Mouse (Mus musculus): ENCODE data around the gene Wscd1. TPM values are rescaled to one million over a fixed set of nuclear protein-coding genes. Genes with fewer than 3 reads are reported as not detected.
"Not testable (repeated sequence)": the region's sequence is repeated elsewhere in the genome, so short reads cannot be mapped to it uniquely, and the experiment has no call there.

Wscd1 gene
- polyA plus RNA-seq, 1 experiment: 66.6 TPM

- Histone ChIP-seq H3K4me3 (ENCODE audit: insufficient read depth, low read length) (no peak overlapping the region), H3K4me1 (ENCODE audit: control insufficient read depth, insufficient read depth, low read length) (peaks cover 2% of the 10 kb centered on the region; the same call in 1 of the 2 replicates), H3K27ac (ENCODE audit: insufficient read depth, low read length) (no peak overlapping the region)
- TF ChIP-seq POLR2A (IDR thresholded peaks at IDR 0.05; ENCODE audit: extremely low read depth, insufficient read depth, low read length) (no peak), CTCF (IDR thresholded peaks at IDR 0.05; ENCODE audit: extremely low read depth, insufficient read depth, low read length) (no peak)
These were observed 65.6 kb downstream of the Wscd1 start for GRCm38 (mm10) chr11:71815326-71815725.

- Histone ChIP-seq H3K4me1 (ENCODE audit: control insufficient read depth, insufficient read depth, low read length) (peaks cover 3% of the 10 kb centered on the region; the same call in 1 of the 2 replicates), H3K4me3 (ENCODE audit: insufficient read depth, low read length) (no peak overlapping the region), H3K27ac (ENCODE audit: insufficient read depth, low read length) (no peak overlapping the region)
- TF ChIP-seq POLR2A (IDR thresholded peaks at IDR 0.05; ENCODE audit: extremely low read depth, insufficient read depth, low read length) (no peak), CTCF (IDR thresholded peaks at IDR 0.05; ENCODE audit: extremely low read depth, insufficient read depth, low read length) (no peak)
These were observed 67.2 kb downstream of the Wscd1 start for GRCm38 (mm10) chr11:71816918-71817317.

GRCm38 (mm10) chr11:71817341-71817740 lies 67.6 kb downstream of the Wscd1 start:
- Histone ChIP-seq H3K4me1 (ENCODE audit: control insufficient read depth, insufficient read depth, low read length) (peaks cover 3% of the 10 kb centered on the region; the same call in 1 of the 2 replicates), H3K27ac (ENCODE audit: insufficient read depth, low read length) (no peak overlapping the region), H3K4me3 (ENCODE audit: insufficient read depth, low read length) (no peak overlapping the region)
- TF ChIP-seq CTCF (IDR thresholded peaks at IDR 0.05; ENCODE audit: extremely low read depth, insufficient read depth, low read length) (no peak), POLR2A (IDR thresholded peaks at IDR 0.05; ENCODE audit: extremely low read depth, insufficient read depth, low read length) (no peak)

GRCm38 (mm10) chr11:71818111-71818510 lies 68.4 kb downstream of the Wscd1 start:
- Histone ChIP-seq H3K4me1 (ENCODE audit: control insufficient read depth, insufficient read depth, low read length) (peaks cover 3% of the 10 kb centered on the region; the same call in 1 of the 2 replicates), H3K27ac (ENCODE audit: insufficient read depth, low read length) (no peak overlapping the region), H3K4me3 (ENCODE audit: insufficient read depth, low read length) (no peak overlapping the region)
- no peak for TF ChIP-seq POLR2A (IDR thresholded peaks at IDR 0.05; ENCODE audit: extremely low read depth, insufficient read depth, low read length)
- TF ChIP-seq CTCF (IDR thresholded peaks at IDR 0.05; ENCODE audit: extremely low read depth, insufficient read depth, low read length): no peak

- H3K4me3 ChIP-seq (ENCODE audit: insufficient read depth, low read length): no peak overlapping the region
- peaks cover 3% of the 10 kb centered on the region; the same call in 1 of the 2 replicates for H3K4me1 ChIP-seq (ENCODE audit: control insufficient read depth, insufficient read depth, low read length)
- no peak for TF ChIP-seq CTCF (IDR thresholded peaks at IDR 0.05; ENCODE audit: extremely low read depth, insufficient read depth, low read length)
- no peak for TF ChIP-seq POLR2A (IDR thresholded peaks at IDR 0.05; ENCODE audit: extremely low read depth, insufficient read depth, low read length)
- H3K27ac ChIP-seq (ENCODE audit: insufficient read depth, low read length): no peak overlapping the region
These were observed 70.2 kb downstream of the Wscd1 start for GRCm38 (mm10) chr11:71819901-71820300.

- TF ChIP-seq POLR2A (IDR thresholded peaks at IDR 0.05; ENCODE audit: extremely low read depth, insufficient read depth, low read length) (no peak), CTCF (IDR thresholded peaks at IDR 0.05; ENCODE audit: extremely low read depth, insufficient read depth, low read length) (no peak)
- Histone ChIP-seq H3K27ac (ENCODE audit: insufficient read depth, low read length) (no peak overlapping the region), H3K4me1 (ENCODE audit: control insufficient read depth, insufficient read depth, low read length) (peaks cover 3% of the 10 kb centered on the region; the same call in 1 of the 2 replicates), H3K4me3 (ENCODE audit: insufficient read depth, low read length) (peak overlapping the region; percentile 8; the same call in 1 of the 2 replicates)
These were observed 71.1 kb downstream of the Wscd1 start for GRCm38 (mm10) chr11:71820847-71821246.

GRCm38 (mm10) chr11:71821526-71821925 lies 71.8 kb downstream of the Wscd1 start:
- H3K4me1 ChIP-seq (ENCODE audit: control insufficient read depth, insufficient read depth, low read length); H3K27ac ChIP-seq (ENCODE audit: insufficient read depth, low read length): not testable (repeated sequence)
- peak overlapping the region; percentile 8; the same call in 1 of the 2 replicates for H3K4me3 ChIP-seq (ENCODE audit: insufficient read depth, low read length)

- peaks cover 3% of the 10 kb centered on the region; the same call in 1 of the 2 replicates for H3K4me1 ChIP-seq (ENCODE audit: control insufficient read depth, insufficient read depth, low read length)
- no peak for TF ChIP-seq POLR2A (IDR thresholded peaks at IDR 0.05; ENCODE audit: extremely low read depth, insufficient read depth, low read length)
- TF ChIP-seq CTCF (IDR thresholded peaks at IDR 0.05; ENCODE audit: extremely low read depth, insufficient read depth, low read length): no peak
- no peak overlapping the region for H3K27ac ChIP-seq (ENCODE audit: insufficient read depth, low read length)
- no peak overlapping the region for H3K4me3 ChIP-seq (ENCODE audit: insufficient read depth, low read length)
These were observed 72.3 kb downstream of the Wscd1 start for GRCm38 (mm10) chr11:71822031-71822430.

- TF ChIP-seq CTCF (IDR thresholded peaks at IDR 0.05; ENCODE audit: extremely low read depth, insufficient read depth, low read length) (no peak), POLR2A (IDR thresholded peaks at IDR 0.05; ENCODE audit: extremely low read depth, insufficient read depth, low read length) (no peak)
- Histone ChIP-seq H3K4me1 (ENCODE audit: control insufficient read depth, insufficient read depth, low read length) (peaks cover 3% of the 10 kb centered on the region; the same call in 1 of the 2 replicates), H3K27ac (ENCODE audit: insufficient read depth, low read length) (no peak overlapping the region), H3K4me3 (ENCODE audit: insufficient read depth, low read length) (no peak overlapping the region)
These were observed 75.3 kb downstream of the Wscd1 start for GRCm38 (mm10) chr11:71824971-71825370.

Data from cortical plate, adult 2 months (tissue).